Mouse (Mus musculus) MEL (cell line): ENCODE results near the gene Amhr2. TPM values are rescaled to one million over a fixed set of nuclear protein-coding genes. Genes with fewer than 3 reads are reported as not detected.
A peak's percentile ranks its signal among the peaks of the same experiment; 100 is the strongest.

Experiments
- DNase-seq: peaks from one replicate; pipeline ENCODE4 v3.0.0; 2011; ENCODE audit warnings: low read depth, low spot score
- H3K27ac ChIP-seq: 2 replicates; pipeline ENCODE4 v1.5.1; 2012; ENCODE audit warnings: low read depth, mild to moderate bottlenecking, control low read depth, low read length, moderate library complexity; ENCODE audit not compliant: control insufficient read depth
- H3K27me3 ChIP-seq, 2 experiments: fragments of 150-350 bp in 1 of 2; sonication (generic) in 1 of 2; 2 replicates each; pipeline ENCODE4 v1.6.1; 2012; ENCODE audit warnings: low read length in 2 of 2, mild to moderate bottlenecking in 2 of 2, improper control_type of control experiment in 1 of 2, moderate library complexity in 1 of 2; ENCODE audit not compliant: insufficient read depth in 2 of 2, control insufficient read depth in 1 of 2
- H3K36me3 ChIP-seq, 2 experiments: 2 replicates each; pipeline ENCODE4 v1.6.1; 2012 to 2014; ENCODE audit warnings: low read length in 2 of 2, improper control_type of control experiment in 1 of 2, inconsistent platforms in 1 of 2, mild to moderate bottlenecking in 1 of 2; ENCODE audit not compliant: insufficient read depth in 2 of 2, control insufficient read depth in 1 of 2
- H3K4me1 ChIP-seq, 2 experiments: fragments of 150-350 bp in 1 of 2; sonication (generic) in 1 of 2; 2 replicates each; pipeline ENCODE4 v1.6.1; 2012; ENCODE audit warnings: low read length in 2 of 2, improper control_type of control experiment in 1 of 2, mild to moderate bottlenecking in 1 of 2; ENCODE audit not compliant: insufficient read depth in 2 of 2, control insufficient read depth in 1 of 2
- H3K4me3 ChIP-seq, 2 experiments: fragments of 150-350 bp in 1 of 2; sonication (generic) in 1 of 2; 2 replicates each; pipeline ENCODE4 v1.5.1; 2012; ENCODE audit warnings: low read depth in 2 of 2, low read length in 2 of 2, mild to moderate bottlenecking in 2 of 2, moderate library complexity in 2 of 2, control low read depth in 1 of 2, improper control_type of control experiment in 1 of 2; ENCODE audit not compliant: control insufficient read depth in 1 of 2, insufficient read depth in 1 of 2
- H3K79me2 ChIP-seq: 2 replicates; pipeline ENCODE4 v1.6.1; 2012; ENCODE audit warnings: mild to moderate bottlenecking, low read length, moderate library complexity; ENCODE audit not compliant: control insufficient read depth, poor library complexity, insufficient read depth
- H3K9ac ChIP-seq: 2 replicates; pipeline ENCODE4 v1.6.1; 2012; ENCODE audit warnings: low read depth, mild to moderate bottlenecking, control low read depth, low read length, moderate library complexity; ENCODE audit not compliant: control insufficient read depth, poor library complexity, severe bottlenecking
- H3K9me3 ChIP-seq: fragments of 150-350 bp; sonication (generic); replicated peaks from 2 replicates; pipeline ENCODE4 v1.6.1; 2012; ENCODE audit warnings: mild to moderate bottlenecking, low read length, improper control_type of control experiment, moderate library complexity; ENCODE audit not compliant: insufficient read depth
- BHLHE40 ChIP-seq: IDR thresholded peaks from 2 replicates; pipeline ENCODE4 v1.6.1; 2012; ENCODE audit warnings: low read depth, mild to moderate bottlenecking, inconsistent platforms, low read length, improper control_type of control experiment, borderline replicate concordance
- CHD1 ChIP-seq: IDR thresholded peaks from 2 replicates; pipeline ENCODE4 v1.6.1; 2012; ENCODE audit warnings: low read depth, mild to moderate bottlenecking, inconsistent platforms, low read length, improper control_type of control experiment
- CHD2 ChIP-seq: IDR thresholded peaks from 2 replicates; pipeline ENCODE4 v1.6.1; 2011; ENCODE audit warnings: low read length, improper control_type of control experiment
- CTCF ChIP-seq, 3 experiments: IDR thresholded peaks in 2 of 3; conservative IDR thresholded peaks in 1 of 3; 2 replicates each; pipeline ENCODE4 v1.5.1; 2011 to 2012; ENCODE audit warnings: low read length in 3 of 3, low read depth in 2 of 3, mild to moderate bottlenecking in 2 of 3, improper control_type of control experiment in 1 of 3, inconsistent platforms in 1 of 3, mixed read lengths in 1 of 3, moderate library complexity in 1 of 3; ENCODE audit not compliant: control insufficient read depth in 1 of 3, insufficient read depth in 1 of 3, poor library complexity in 1 of 3, severe bottlenecking in 1 of 3
- ELF1 ChIP-seq: IDR thresholded peaks from 2 replicates; pipeline ENCODE4 v1.6.1; 2014; ENCODE audit warnings: low read depth, mild to moderate bottlenecking, inconsistent platforms, low read length, improper control_type of control experiment, moderate library complexity
- EP300 ChIP-seq, 2 experiments: IDR thresholded peaks; 2 replicates each; pipeline ENCODE4 v1.6.1; 2011; ENCODE audit warnings: improper control_type of control experiment in 2 of 2, low read length in 2 of 2, low read depth in 1 of 2, mild to moderate bottlenecking in 1 of 2
- ETS1 ChIP-seq: IDR thresholded peaks from 2 replicates; pipeline ENCODE4 v1.6.1; 2012; ENCODE audit warnings: low read depth, mild to moderate bottlenecking, inconsistent platforms, low read length, improper control_type of control experiment, moderate library complexity
- GABPA ChIP-seq: IDR thresholded peaks from 2 replicates; pipeline ENCODE4 v1.6.1; 2012; ENCODE audit warnings: low read depth, mild to moderate bottlenecking, inconsistent platforms, low read length, improper control_type of control experiment, moderate library complexity
- GATA1 ChIP-seq: IDR thresholded peaks from 2 replicates; pipeline ENCODE4 v1.6.1; 2011; ENCODE audit warnings: low read depth, low read length, improper control_type of control experiment
- HCFC1 ChIP-seq: IDR thresholded peaks from 2 replicates; pipeline ENCODE4 v1.6.1; 2012; ENCODE audit warnings: low read depth, mild to moderate bottlenecking, inconsistent platforms, low read length, improper control_type of control experiment, moderate library complexity
- JUND ChIP-seq: IDR thresholded peaks from 2 replicates; pipeline ENCODE4 v1.6.1; 2011; ENCODE audit warnings: low read depth, mild to moderate bottlenecking, improper control_type of control experiment, low read length
- KAT2A ChIP-seq: conservative IDR thresholded peaks from 2 replicates; pipeline ENCODE4 v1.6.1; 2012; ENCODE audit warnings: low read depth, low read length, improper control_type of control experiment, inconsistent platforms
- MAFK ChIP-seq: IDR thresholded peaks from 2 replicates; pipeline ENCODE4 v1.6.1; 2011; ENCODE audit warnings: low read depth, mild to moderate bottlenecking, low read length, improper control_type of control experiment, borderline replicate concordance
- MAX ChIP-seq: IDR thresholded peaks from 2 replicates; pipeline ENCODE4 v1.6.1; 2011; ENCODE audit warnings: low read length, improper control_type of control experiment
- MAZ ChIP-seq: IDR thresholded peaks from 2 replicates; pipeline ENCODE4 v1.6.1; 2012; ENCODE audit warnings: low read depth, mild to moderate bottlenecking, inconsistent platforms, low read length, improper control_type of control experiment
- MEF2A ChIP-seq: IDR thresholded peaks from 2 replicates; pipeline ENCODE4 v1.6.1; 2014; ENCODE audit warnings: low read depth, mild to moderate bottlenecking, inconsistent platforms, low read length, improper control_type of control experiment; ENCODE audit not compliant: poor library complexity, insufficient replicate concordance, severe bottlenecking; ENCODE audit errors: extremely low read depth
- MYB ChIP-seq: IDR thresholded peaks from 2 replicates; pipeline ENCODE4 v1.6.1; 2011; ENCODE audit warnings: mild to moderate bottlenecking, low read depth, low read length, improper control_type of control experiment
- MYC ChIP-seq: IDR thresholded peaks from 2 replicates; pipeline ENCODE4 v1.6.1; 2011; ENCODE audit warnings: low read depth, mild to moderate bottlenecking, low read length, improper control_type of control experiment, moderate library complexity
- NELFE ChIP-seq: IDR thresholded peaks from 2 replicates; pipeline ENCODE4 v1.6.1; 2011; ENCODE audit warnings: low read depth, low read length, improper control_type of control experiment
- POLR2A ChIP-seq, 2 experiments: IDR thresholded peaks; 2 replicates each; pipeline ENCODE4 v1.6.1; 2011 to 2012; ENCODE audit warnings: low read length in 2 of 2, mild to moderate bottlenecking in 2 of 2, control low read depth in 1 of 2, improper control_type of control experiment in 1 of 2, low read depth in 1 of 2, moderate library complexity in 1 of 2; ENCODE audit not compliant: control insufficient read depth in 1 of 2, insufficient read depth in 1 of 2, poor library complexity in 1 of 2
- POLR2AphosphoS2 ChIP-seq: IDR thresholded peaks from 2 replicates; pipeline ENCODE4 v1.6.1; 2011; ENCODE audit warnings: low read length, improper control_type of control experiment
- POLR2AphosphoS5 ChIP-seq: IDR thresholded peaks from 2 replicates; pipeline ENCODE4 v1.6.1; 2012; ENCODE audit warnings: low read depth, borderline replicate concordance, mild to moderate bottlenecking, inconsistent platforms, low read length, moderate library complexity, mixed read lengths
- RAD21 ChIP-seq: IDR thresholded peaks from 2 replicates; pipeline ENCODE4 v1.6.1; 2011; ENCODE audit warnings: mild to moderate bottlenecking, low read depth, low read length, improper control_type of control experiment
- RCOR1 ChIP-seq: IDR thresholded peaks from 2 replicates; pipeline ENCODE4 v1.6.1; 2012; ENCODE audit warnings: low read depth, mild to moderate bottlenecking, inconsistent platforms, low read length, improper control_type of control experiment
- SIN3A ChIP-seq: IDR thresholded peaks from 2 replicates; pipeline ENCODE4 v1.6.1; 2012; ENCODE audit warnings: low read length, improper control_type of control experiment, inconsistent platforms
- TAL1 ChIP-seq: IDR thresholded peaks from 2 replicates; pipeline ENCODE4 v1.6.1; 2012; ENCODE audit warnings: mild to moderate bottlenecking, inconsistent platforms, low read length, moderate library complexity, mixed read lengths
- UBTF ChIP-seq: IDR thresholded peaks from 2 replicates; pipeline ENCODE4 v1.6.1; 2012; ENCODE audit warnings: low read depth, mild to moderate bottlenecking, inconsistent platforms, low read length, improper control_type of control experiment, moderate library complexity, borderline replicate concordance; ENCODE audit not compliant: insufficient read depth
- USF1 ChIP-seq: IDR thresholded peaks from 2 replicates; pipeline ENCODE4 v1.6.1; 2014; ENCODE audit warnings: low read depth, mild to moderate bottlenecking, inconsistent platforms, low read length, improper control_type of control experiment, moderate library complexity
- USF2 ChIP-seq, 2 experiments: IDR thresholded peaks; 2 replicates each; pipeline ENCODE4 v1.6.1; 2011 to 2012; ENCODE audit warnings: improper control_type of control experiment in 2 of 2, low read length in 2 of 2, borderline replicate concordance in 1 of 2, inconsistent platforms in 1 of 2, low read depth in 1 of 2, mild to moderate bottlenecking in 1 of 2; ENCODE audit not compliant: insufficient read depth in 1 of 2
- ZMIZ1 ChIP-seq: IDR thresholded peaks from 2 replicates; pipeline ENCODE4 v1.6.1; 2012; ENCODE audit warnings: low read depth, mild to moderate bottlenecking, inconsistent platforms, low read length, improper control_type of control experiment, moderate library complexity
- ZNF384 ChIP-seq: IDR thresholded peaks from 2 replicates; pipeline ENCODE4 v1.6.1; 2012; ENCODE audit warnings: low read depth, mild to moderate bottlenecking, inconsistent platforms, low read length, improper control_type of control experiment
- polyA plus RNA-seq, 2 experiments: library from polyadenylated mRNA; stranded (reverse) in 1 of 2; unstranded in 1 of 2; fragments of >175 nt in 1 of 2; fragments of >200 nt in 1 of 2; gene quantifications; 2 replicates each; pipeline versions ENCODE4 v1.2.1 to v1.2.4; 2012; ENCODE audit warnings: low replicate concordance in 2 of 2, low read depth in 1 of 2; ENCODE audit not compliant: insufficient read length in 2 of 2, insufficient read depth in 1 of 2, missing spikeins in 1 of 2
- total RNA-seq: library from RNA; depleted of rRNA; stranded (reverse); fragments of 300-350 nt; gene quantifications from 2 replicates; pipeline ENCODE4 v1.2.3, GENCODE M21; 2012

Gene Amhr2
- total and polyA plus RNA-seq, 3 experiments: 6.9 to 22.7 TPM; not detected in 1

- no peak overlapping the region for H3K27ac ChIP-seq
- no peaks in the 10 kb centered on the region for H3K9me3 ChIP-seq
- H3K27me3 ChIP-seq: no peaks in the 10 kb centered on the region
- TF ChIP-seq SIN3A (no peak), USF2 (IDR thresholded peaks at IDR 0.05; ENCODE audit: borderline replicate concordance in 1 of 2, insufficient read depth in 1 of 2, low read depth in 1 of 2, low read length in 2 of 2) (no peak)
- TF ChIP-seq, all 39 proteins: peak for 0
- peaks cover 10% of the 10 kb centered on the region; the same call in 1 of the 2 replicates for H3K79me2 ChIP-seq
- DNase-seq: no peak
- no peak overlapping the region for H3K9ac ChIP-seq
- H3K36me3 ChIP-seq: peaks cover 45 to 70% of the 10 kb centered on the region in 2 experiments
- H3K4me3 ChIP-seq: no peak overlapping the region
- H3K4me1 ChIP-seq: peaks cover 7 to 23% of the 10 kb centered on the region in 2 experiments; a peak in 3 of 4 replicates
Observed at GRCm38 (mm10) chr15:102498322-102498721, 53.2 kb downstream of the Amhr2 start.

GRCm38 (mm10) chr15:102499370-102499769 is 54.2 kb downstream of the Amhr2 start:
- no peak overlapping the region for H3K9ac ChIP-seq
- H3K9me3 ChIP-seq: no peaks in the 10 kb centered on the region
- peaks cover 5% of the 10 kb centered on the region; the same call in 1 of the 2 replicates for H3K79me2 ChIP-seq
- H3K27me3 ChIP-seq: no peaks in the 10 kb centered on the region
- DNase-seq: peak; percentile 96
- H3K4me3 ChIP-seq: no peak overlapping the region
- peak overlapping the region; percentile 45 for H3K27ac ChIP-seq
- H3K36me3 ChIP-seq: peaks cover 43 to 61% of the 10 kb centered on the region in 2 experiments
- peaks cover 7 to 23% of the 10 kb centered on the region in 2 experiments; a peak in 3 of 4 replicates for H3K4me1 ChIP-seq
- no peak for TF ChIP-seq POLR2AphosphoS5
- no peak for TF ChIP-seq GABPA
- TF ChIP-seq HCFC1: peak; percentile 52; the same call in 1 of the 2 replicates
- no peak; the same call in 1 of the 2 replicates for TF ChIP-seq MYB
- peak; percentile 68 for TF ChIP-seq RCOR1
- TF ChIP-seq ZNF384: peak; percentile 17; the same call in 1 of the 2 replicates
- TF ChIP-seq MEF2A: 0 out of 2 replicates have a peak, but pooled peaks have one; percentile 19
- TF ChIP-seq MAFK: no peak
- TF ChIP-seq RAD21: no peak
- no peak for TF ChIP-seq KAT2A
- no peak for TF ChIP-seq CTCF (IDR thresholded peaks at IDR 0.05 in 2 of 3, conservative IDR thresholded peaks at IDR 0.05 in 1 of 3; ENCODE audit: control insufficient read depth in 1 of 3, insufficient read depth in 1 of 3, low read depth in 2 of 3, low read length in 3 of 3, poor library complexity in 1 of 3, severe bottlenecking in 1 of 3)
- no peak for TF ChIP-seq BHLHE40
- peak; percentile 69; the same call in 1 of the 2 replicates for TF ChIP-seq POLR2AphosphoS2
- no peak for TF ChIP-seq JUND
- peak; percentile 64 for TF ChIP-seq MYC
- no peak for TF ChIP-seq TAL1
- TF ChIP-seq POLR2A (IDR thresholded peaks at IDR 0.05; ENCODE audit: control insufficient read depth in 1 of 2, insufficient read depth in 1 of 2, low read depth in 1 of 2, low read length in 2 of 2, poor library complexity in 1 of 2): peak in 1 of 2 experiments; percentile 31; a peak in 2 of 4 replicates
- TF ChIP-seq ETS1: peak; percentile 84
- 0 out of 2 replicates have a peak, but pooled peaks have one; percentile 15 for TF ChIP-seq ELF1
- peak; percentile 66 for TF ChIP-seq GATA1
- TF ChIP-seq NELFE: no peak
- peak; percentile 57; the same call in 1 of the 2 replicates for TF ChIP-seq ZMIZ1
- TF ChIP-seq CHD1: no peak
- TF ChIP-seq EP300 (IDR thresholded peaks at IDR 0.05; ENCODE audit: low read depth in 1 of 2, low read length in 2 of 2): peak; percentile 41 to 70
- peak; percentile 80 for TF ChIP-seq USF1
- no peak for TF ChIP-seq UBTF
- peak; percentile 80 for TF ChIP-seq MAX
- TF ChIP-seq MAZ: peak; percentile 77
- no peak for TF ChIP-seq CHD2
